Mouse (Mus musculus) olfactory bulb, adult 2 months (tissue): ENCODE data around the gene Ubl3. TPM values are rescaled to one million over a fixed set of nuclear protein-coding genes. Genes with fewer than 3 reads are reported as not detected.

Source experiments
- H3K27ac ChIP-seq: fragments of 200-500 bp; 2 replicates; pipeline ENCODE4 v1.5.1; 2012; ENCODE audit warnings: low read depth, low read length; ENCODE audit not compliant: insufficient read depth
- H3K4me1 ChIP-seq: fragments of 200-500 bp; 2 replicates; pipeline ENCODE4 v1.6.1; 2012; ENCODE audit warnings: low read length; ENCODE audit not compliant: control insufficient read depth, insufficient read depth
- H3K4me3 ChIP-seq: fragments of 200-500 bp; 2 replicates; pipeline ENCODE4 v1.5.1; 2012; ENCODE audit warnings: mild to moderate bottlenecking, low read depth, low read length, moderate library complexity; ENCODE audit not compliant: insufficient read depth
- CTCF ChIP-seq: fragments of 200-500 bp; IDR thresholded peaks from 2 replicates; pipeline ENCODE4 v1.5.1; 2012; ENCODE audit warnings: low read depth, mild to moderate bottlenecking, low read length, moderate library complexity; ENCODE audit not compliant: insufficient read depth
- POLR2A ChIP-seq: fragments of 200-500 bp; IDR thresholded peaks from 2 replicates; pipeline ENCODE4 v1.6.1; 2012; ENCODE audit warnings: mild to moderate bottlenecking, low read depth, low read length, moderate library complexity; ENCODE audit not compliant: insufficient read depth
- WGBS: fragments of 180-500 bp; shearing (Covaris S2); methylation state at CpG from one replicate; pipeline ENCODE4 v1.1.7; 2018; 5-methylcytosine and 5-hydroxymethylcytosine counted together
- polyA plus RNA-seq: library from polyadenylated mRNA; stranded (reverse); fragments of >200 nt; gene quantifications from 2 replicates; pipeline ENCODE4 v1.2.4, GENCODE M21; 2012; ENCODE audit warnings: low replicate concordance; ENCODE audit not compliant: missing spikeins, insufficient read depth, insufficient read length

Ubl3 gene
- polyA plus RNA-seq, 1 experiment = not detected

DNA sequence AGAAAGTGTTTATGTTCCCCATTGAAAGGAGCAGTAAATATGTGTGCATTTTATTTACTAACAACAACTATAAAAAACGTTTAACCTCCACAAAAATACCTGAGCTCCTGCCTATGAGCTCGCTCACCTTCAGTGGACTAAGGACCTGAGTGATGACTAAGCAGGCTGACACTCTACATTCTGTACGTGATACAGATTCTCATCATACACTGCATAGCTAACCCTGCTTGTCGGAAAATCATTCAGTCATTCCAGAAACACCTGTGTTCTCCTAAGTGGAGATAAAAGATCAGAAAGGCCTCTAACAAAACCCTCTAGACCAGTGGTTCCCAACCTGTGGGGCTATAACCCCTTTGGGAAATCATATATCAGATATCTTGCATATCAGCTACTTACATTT lies 35.1 kb downstream of the Ubl3 start:
- TF ChIP-seq POLR2A (no peak), CTCF (no peak)
- H3K27ac ChIP-seq = no peak overlapping the region
- WGBS = 73% methylated on average over 4 of the region's 4 CpGs
- H3K4me3 ChIP-seq = no peak overlapping the region
- peaks cover 11% of the 10 kb centered on the region for H3K4me1 ChIP-seq

GRCm38 (mm10) chr5:148512042-148512640 lies 40.4 kb downstream of the Ubl3 start:
- Histone ChIP-seq H3K27ac (no peak overlapping the region), H3K4me3 (no peak overlapping the region), H3K4me1 (peaks cover 18% of the 10 kb centered on the region)
- 33% methylated on average over 5 of the region's 5 CpGs for WGBS
- TF ChIP-seq CTCF = no peak
- no peak for TF ChIP-seq POLR2A

DNA sequence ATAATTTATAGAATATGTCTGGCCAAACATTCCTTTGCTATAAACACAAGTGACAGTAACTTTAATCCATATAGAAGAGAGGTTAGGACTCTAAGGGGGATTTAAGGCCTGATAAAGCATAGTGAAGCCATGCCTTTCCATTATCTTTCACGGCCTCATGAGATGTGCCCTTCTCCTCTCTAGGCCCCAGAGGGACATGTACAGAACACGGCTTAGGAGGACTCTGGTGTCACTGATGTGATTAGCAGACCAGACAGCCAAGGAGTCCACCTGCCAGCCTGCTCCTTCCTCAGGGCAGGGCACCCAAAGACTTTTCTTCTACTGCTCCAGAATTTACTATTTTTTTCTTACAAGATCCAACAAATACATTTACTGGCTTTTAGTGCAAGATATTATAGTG lies 42.3 kb downstream of the Ubl3 start:
- Histone ChIP-seq H3K4me1 (peaks cover 18% of the 10 kb centered on the region), H3K4me3 (no peak overlapping the region), H3K27ac (no peak overlapping the region)
- WGBS = 91% methylated on average over 2 of the region's 2 CpGs
- TF ChIP-seq CTCF = no peak
- no peak for TF ChIP-seq POLR2A

DNA sequence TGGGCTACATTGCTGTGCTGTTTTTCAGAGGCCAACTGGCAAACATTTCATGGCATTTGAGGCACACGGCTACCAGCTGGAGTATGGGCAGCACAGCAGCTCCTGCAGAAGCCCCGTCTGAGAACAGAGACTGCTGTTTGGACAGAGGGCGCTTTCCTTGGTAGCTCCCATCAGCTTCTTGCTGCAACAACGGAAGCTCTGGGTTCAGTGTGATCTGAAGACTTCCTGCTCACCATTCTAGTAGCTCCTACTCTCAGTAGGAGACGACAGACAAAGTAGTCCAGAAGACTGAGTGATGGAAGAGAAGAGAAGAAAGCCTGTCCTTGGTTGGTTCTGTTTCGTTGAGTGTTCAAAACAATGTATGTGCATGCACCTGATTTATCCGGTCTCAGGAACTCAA lies 42.9 kb downstream of the Ubl3 start:
- 71% methylated on average over 7 of the region's 7 CpGs for WGBS
- no peak for TF ChIP-seq POLR2A
- no peak overlapping the region for H3K4me3 ChIP-seq
- no peak overlapping the region for H3K27ac ChIP-seq
- peaks cover 18% of the 10 kb centered on the region for H3K4me1 ChIP-seq

DNA sequence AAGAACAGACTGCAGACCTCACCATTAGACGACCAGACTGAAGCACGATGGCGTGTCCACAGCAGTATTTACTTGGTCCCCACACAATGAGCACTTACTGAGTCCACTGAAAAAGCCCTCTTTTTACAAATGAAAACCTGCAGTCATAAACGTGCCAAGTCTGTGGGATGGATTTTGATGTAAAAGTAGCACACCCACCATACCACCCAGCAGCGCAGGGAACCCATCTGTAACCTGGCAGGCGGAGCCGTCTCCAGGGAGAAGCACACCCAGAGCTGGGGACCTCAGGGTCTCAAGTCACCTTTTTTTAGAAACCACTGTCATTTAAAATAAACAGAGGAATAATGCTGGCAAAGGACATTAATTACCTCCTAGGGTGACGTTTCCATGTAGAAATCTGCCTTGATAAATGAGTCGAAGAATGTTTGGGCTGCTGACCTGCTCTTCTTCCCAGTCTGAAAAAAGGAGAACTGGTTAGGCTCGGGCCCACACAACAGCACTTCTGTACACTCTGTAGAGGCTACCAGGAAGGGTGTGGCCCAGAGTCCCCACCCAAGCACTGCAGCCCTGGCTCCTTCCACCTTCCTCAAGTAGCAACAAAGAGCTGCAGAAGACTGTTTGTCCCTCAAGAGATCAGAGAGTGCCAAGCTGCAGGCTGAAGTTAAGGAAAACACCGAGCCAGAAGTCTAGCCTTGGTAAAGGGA lies 43.5 kb downstream of the Ubl3 start:
- H3K4me1 ChIP-seq = peaks cover 18% of the 10 kb centered on the region
- no peak for TF ChIP-seq POLR2A
- TF ChIP-seq CTCF = no peak
- no peak overlapping the region for H3K27ac ChIP-seq
- no peak overlapping the region for H3K4me3 ChIP-seq
- WGBS = 73% methylated on average over 11 of the region's 11 CpGs

- WGBS = 88% methylated on average over 17 of the region's 17 CpGs
Observed at GRCm38 (mm10) chr5:148505381-148505780, 47.2 kb downstream of the Ubl3 start.

DNA sequence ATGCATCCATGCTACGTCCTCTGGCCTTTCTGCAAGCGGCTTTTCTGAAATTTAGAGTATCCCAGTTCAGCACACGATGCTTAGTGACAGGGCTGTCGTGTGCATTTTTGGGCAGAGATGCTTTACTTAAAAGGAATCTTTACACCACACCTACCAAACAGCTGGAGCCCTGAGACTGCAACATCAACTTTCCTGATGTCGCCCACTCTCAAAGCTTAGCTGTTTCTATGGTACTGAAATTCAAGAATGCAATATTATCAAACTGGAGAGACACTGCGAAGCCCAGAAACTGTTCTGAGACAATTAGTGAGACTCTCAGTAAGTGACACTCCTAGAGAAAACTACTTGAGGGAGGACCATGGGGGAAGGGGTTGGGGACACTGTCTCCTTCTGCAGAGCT lies 50.4 kb downstream of the Ubl3 start:
- 81% methylated on average over 6 of the region's 6 CpGs for WGBS
- no peak overlapping the region for H3K4me3 ChIP-seq
- no peak overlapping the region for H3K27ac ChIP-seq
- peaks cover 6% of the 10 kb centered on the region; the same call in 1 of the 2 replicates for H3K4me1 ChIP-seq
- no peak for TF ChIP-seq CTCF
- no peak for TF ChIP-seq POLR2A

More at GRCm38 (mm10) chr5:148505381-148505780, 47.2 kb downstream of the Ubl3 start:
- Histone ChIP-seq H3K4me1 (peaks cover 10% of the 10 kb centered on the region; the same call in 1 of the 2 replicates), H3K4me3 (no peak overlapping the region), H3K27ac (no peak overlapping the region)
- TF ChIP-seq CTCF = no peak
- TF ChIP-seq POLR2A = no peak

- WGBS = 95% methylated on average over 6 of the region's 6 CpGs
- no peak overlapping the region for H3K27ac ChIP-seq
Observed at GRCm38 (mm10) chr5:148501228-148501957, 51.2 kb downstream of the Ubl3 start.

DNA sequence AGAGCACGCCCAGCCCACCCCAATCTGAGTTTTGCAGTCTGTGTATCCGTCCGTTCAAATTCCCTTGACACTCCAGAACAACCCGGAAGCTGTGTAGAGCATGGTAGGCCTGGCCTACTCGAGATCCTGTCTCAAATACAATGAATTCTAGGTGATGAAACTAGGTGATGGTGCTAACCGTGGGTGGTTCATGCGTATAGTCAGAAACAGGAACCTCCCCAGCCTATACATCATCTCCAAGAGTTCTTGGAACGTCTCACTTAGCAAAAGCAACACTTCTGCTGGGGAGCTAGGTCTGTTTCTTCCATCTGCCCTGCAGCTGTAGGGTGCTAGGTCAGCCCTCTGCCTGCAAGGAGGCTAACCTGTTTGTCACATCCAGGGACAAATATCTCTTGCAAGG lies 52.1 kb downstream of the Ubl3 start:
- 76% methylated on average over 8 of the region's 8 CpGs for WGBS
- Histone ChIP-seq H3K4me1 (peaks cover 3% of the 10 kb centered on the region; the same call in 1 of the 2 replicates), H3K4me3 (no peak overlapping the region), H3K27ac (no peak overlapping the region)
- TF ChIP-seq POLR2A = no peak
- no peak for TF ChIP-seq CTCF

More at GRCm38 (mm10) chr5:148501228-148501957, 51.2 kb downstream of the Ubl3 start:
- peaks cover 3% of the 10 kb centered on the region; the same call in 1 of the 2 replicates for H3K4me1 ChIP-seq
- TF ChIP-seq POLR2A (no peak), CTCF (no peak)
- H3K4me3 ChIP-seq = no peak overlapping the region
